ENCODE assay signal across 14 mouse cellular contexts in the genomic region with DNA sequence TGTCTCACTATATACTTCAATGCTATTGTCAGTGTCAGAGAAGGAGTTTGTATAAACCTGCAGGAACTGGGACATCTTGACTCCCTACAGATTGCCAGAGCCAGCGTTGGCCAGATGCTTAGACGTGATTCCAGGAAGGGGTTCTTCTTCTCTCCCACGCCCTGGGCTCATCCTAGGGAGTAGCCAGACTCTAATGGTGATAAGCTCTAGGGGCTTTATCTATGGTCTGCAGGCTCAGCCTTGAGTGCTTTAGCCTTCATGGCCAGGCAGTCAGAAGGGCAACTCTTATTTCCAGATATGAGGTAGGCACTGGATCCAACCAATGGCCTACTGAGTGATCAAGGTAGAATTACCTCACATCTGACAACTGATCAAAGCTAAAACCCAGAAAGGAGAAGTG. TPM values are rescaled to one million over a fixed set of nuclear protein-coding genes. Genes with fewer than 3 reads are reported as not detected.
A peak's percentile ranks its signal among the peaks of the same experiment; 100 is the strongest.
DNase-seq lines count a peak whose midpoint lies in the region; ATAC-seq lines count a peak whose summit lies in the region.
"Had no signal": no experiment of that assay in that cellular context is flagged by ENCODE, and none has a peak within 500 bp of the region (broad histone marks: within the 10 kb centered on the region; RNA-seq: fewer than 3 reads in every experiment).

No protein-coding gene starts in this region.

- H3K27ac ChIP-seq in heart, embryonic 12.5 days (ENCODE audit: poor library complexity, severe bottlenecking) = no peak overlapping the region
- H3K27ac ChIP-seq: gastrocnemius, adult 2 months; heart, embryonic 15.5 days; hindbrain, postnatal 0 days; midbrain, embryonic 10.5 days had no signal

- no peaks in the 10 kb centered on the region for H3K27me3 ChIP-seq in heart, embryonic 12.5 days (replicated peaks)
- H3K27me3 ChIP-seq: heart, embryonic 15.5 days had no signal

- H3K36me3 ChIP-seq in heart, embryonic 12.5 days = peaks cover 18% of the 10 kb centered on the region
- H3K36me3 ChIP-seq: heart, embryonic 15.5 days had no signal

- no peak for DNase-seq in heart, adult 18-20 months
- peak; percentile 100 for DNase-seq in MEL-GATA-1-ER (ENCODE audit: extremely low read depth, low read depth)
- DNase-seq in liver = peak; percentile 87
- peak; percentile 20 for DNase-seq in skeletal muscle tissue, adult 2 months (ENCODE audit: low read depth, low spot score)
- no peak for DNase-seq in left cerebral cortex, adult 8-10 months (ENCODE audit: low spot score in 2 of 2)
- DNase-seq in kidney, adult 8-10 months = no peak
- no peak for DNase-seq in cerebellum, adult 9-11 months
- DNase-seq: gastrocnemius, adult 2 months; kidney, postnatal 25 days; lung, adult 2 months had no signal

- ATAC-seq in heart, embryonic 12.5 days (ENCODE audit: insufficient number of reproducible peaks, low FRiP score) = peak; percentile 93
- ATAC-seq: hindbrain, postnatal 0 days had no signal

- 48% methylated on average over 3 of the region's 3 CpGs for WGBS in heart, embryonic 12.5 days

- no peak overlapping the region for H3K4me3 ChIP-seq in heart, embryonic 12.5 days
- H3K4me3 ChIP-seq: gastrocnemius, adult 2 months; heart, embryonic 15.5 days; midbrain, embryonic 10.5 days had no signal

- H3K9ac ChIP-seq in heart, embryonic 12.5 days = no peak overlapping the region
- H3K9ac ChIP-seq: heart, embryonic 15.5 days had no signal

- H3K4me1 ChIP-seq in heart, embryonic 12.5 days (replicated peaks) = no peaks in the 10 kb centered on the region
- H3K4me1 ChIP-seq: heart, embryonic 15.5 days; midbrain, embryonic 10.5 days had no signal

- H3K9me3 ChIP-seq in heart, embryonic 12.5 days (replicated peaks) = no peaks in the 10 kb centered on the region
- H3K9me3 ChIP-seq: heart, embryonic 15.5 days; midbrain, embryonic 10.5 days had no signal

- H3K4me2 ChIP-seq in heart, embryonic 12.5 days = no peak overlapping the region
- H3K4me2 ChIP-seq: heart, embryonic 15.5 days had no signal

RNA-seq across cellular contexts. Expression of gene Alas2, which starts 2.5 kb away (rescaled TPM):
- 156 and 159 TPM in 2 replicates for polyA plus RNA-seq in heart, embryonic 12.5 days (2016; fragmentation: Nextera tagmentation; extraction: Ambion mirVana)
- total RNA-seq in heart, adult 18-20 months (2021) = 100 to 1,000 TPM; 100 to 122 TPM
- total RNA-seq in left cerebral cortex, adult 8-10 months (2022) = 1 to 10 TPM; 2.4 to 7.1 (median 4.0) TPM

RNA-seq across cellular contexts. Expression of gene Pfkfb1, which starts 38.4 kb away (rescaled TPM):
- polyA plus RNA-seq in heart, embryonic 12.5 days (2016; fragmentation: Nextera tagmentation; extraction: Ambion mirVana) = 6.9 and 7.2 TPM in 2 replicates
- total RNA-seq in heart, adult 18-20 months (2021) = 10 to 100 TPM in 1 of 2 experiments, 1 to 10 TPM in 1; 10.0 to 15.5 TPM
- total RNA-seq in left cerebral cortex, adult 8-10 months (2022) = 1 to 10 TPM in 3 of 4 experiments, under 1 TPM in 1; 0.84 to 2.3 (median 1.8) TPM

RNA-seq across cellular contexts. Expression of gene Apex2, which starts 40.0 kb away (rescaled TPM):
- 14.5 TPM in 2 replicates for polyA plus RNA-seq in heart, embryonic 12.5 days (2016; fragmentation: Nextera tagmentation; extraction: Ambion mirVana)
- total RNA-seq in heart, adult 18-20 months (2021) = 10 to 100 TPM in 1 of 2 experiments, 1 to 10 TPM in 1; 8.1 to 10.0 TPM
- total RNA-seq in left cerebral cortex, adult 8-10 months (2022) = 10 to 100 TPM; 11.2 to 15.6 (median 11.5) TPM

Comparison
In these comparisons a context has a peak if more than half of its experiments do, and no peak if none do; other contexts are left out.
1. DNase-seq: peak in MEL-GATA-1-ER (single experiment), liver (single experiment) and skeletal muscle tissue, adult 2 months (single experiment); none in heart, adult 18-20 months (0 of 2), left cerebral cortex, adult 8-10 months (0 of 2), kidney, adult 8-10 months (0 of 2) and cerebellum, adult 9-11 months (single experiment).
2. RNA of gene Alas2, which starts 2.5 kb away (total RNA-seq): 100 to 122 TPM in heart, adult 18-20 months; 2.4 to 7.1 TPM in left cerebral cortex, adult 8-10 months; every median in the first group is over 10 times any median in the second.